Mouse (Mus musculus) erythroblast, embryonic 14.5 days (primary cell): Measurements from ENCODE around the gene Svs3b.
"Not testable (repeated sequence)": the region's sequence is repeated elsewhere in the genome, so short reads cannot be mapped to it uniquely, and the experiment has no call there.

Experiments
- GATA1 ChIP-seq: IDR thresholded peaks from 2 replicates; pipeline ENCODE4 v1.6.1; 2012; ENCODE audit warnings: low read length, inconsistent platforms, mixed read lengths
- TAL1 ChIP-seq: IDR thresholded peaks from 3 replicates; pipeline ENCODE4 v1.6.1; 2012; ENCODE audit warnings: low read length, inconsistent platforms, mixed read lengths

DNA sequence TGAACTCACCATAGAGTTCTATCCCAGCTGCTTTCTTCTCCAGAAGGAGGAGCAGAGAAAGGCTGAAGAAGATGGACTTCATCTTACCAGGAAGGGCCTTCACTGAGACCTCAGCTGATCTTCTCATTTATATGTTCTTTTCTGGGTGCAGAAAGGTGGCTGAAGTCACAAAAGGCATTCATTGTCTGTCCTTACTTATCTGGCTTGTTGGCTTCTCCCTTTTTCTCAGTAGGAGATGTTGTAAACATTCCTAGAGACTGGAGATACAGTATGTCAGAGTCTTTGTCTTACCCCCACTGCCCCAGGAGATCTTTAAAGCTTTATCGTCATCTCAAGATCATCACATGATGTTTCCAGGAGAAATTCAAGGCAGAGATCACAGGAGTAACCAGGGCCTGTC is at the start of gene Svs3b:
- TF ChIP-seq GATA1, TAL1: not testable (repeated sequence)
